Mouse (Mus musculus) heart, postnatal 10 days (tissue): ENCODE data around the gene Sufu. TPM values are rescaled to one million over a fixed set of nuclear protein-coding genes. Genes with fewer than 3 reads are reported as not detected.
A peak's percentile ranks its signal among the peaks of the same experiment; 100 is the strongest.

Source experiments
- DNase-seq, 2 experiments: peaks; one replicate each; pipeline ENCODE4 v3.0.0; 2021
- intact Hi-C: fragments of 180-260 bp; cut with DNase I; formaldehyde crosslinking; loops from one replicate; pipeline ENCODE4 v1.15.1; 2025
- total RNA-seq, 2 experiments: library from RNA; stranded (reverse); gene quantifications; 2 replicates each; pipeline ENCODE4 v1.2.3; 2021

Sufu gene
- total RNA-seq, 2 experiments from 2014 or later: 18.0 to 18.7 TPM

DNA sequence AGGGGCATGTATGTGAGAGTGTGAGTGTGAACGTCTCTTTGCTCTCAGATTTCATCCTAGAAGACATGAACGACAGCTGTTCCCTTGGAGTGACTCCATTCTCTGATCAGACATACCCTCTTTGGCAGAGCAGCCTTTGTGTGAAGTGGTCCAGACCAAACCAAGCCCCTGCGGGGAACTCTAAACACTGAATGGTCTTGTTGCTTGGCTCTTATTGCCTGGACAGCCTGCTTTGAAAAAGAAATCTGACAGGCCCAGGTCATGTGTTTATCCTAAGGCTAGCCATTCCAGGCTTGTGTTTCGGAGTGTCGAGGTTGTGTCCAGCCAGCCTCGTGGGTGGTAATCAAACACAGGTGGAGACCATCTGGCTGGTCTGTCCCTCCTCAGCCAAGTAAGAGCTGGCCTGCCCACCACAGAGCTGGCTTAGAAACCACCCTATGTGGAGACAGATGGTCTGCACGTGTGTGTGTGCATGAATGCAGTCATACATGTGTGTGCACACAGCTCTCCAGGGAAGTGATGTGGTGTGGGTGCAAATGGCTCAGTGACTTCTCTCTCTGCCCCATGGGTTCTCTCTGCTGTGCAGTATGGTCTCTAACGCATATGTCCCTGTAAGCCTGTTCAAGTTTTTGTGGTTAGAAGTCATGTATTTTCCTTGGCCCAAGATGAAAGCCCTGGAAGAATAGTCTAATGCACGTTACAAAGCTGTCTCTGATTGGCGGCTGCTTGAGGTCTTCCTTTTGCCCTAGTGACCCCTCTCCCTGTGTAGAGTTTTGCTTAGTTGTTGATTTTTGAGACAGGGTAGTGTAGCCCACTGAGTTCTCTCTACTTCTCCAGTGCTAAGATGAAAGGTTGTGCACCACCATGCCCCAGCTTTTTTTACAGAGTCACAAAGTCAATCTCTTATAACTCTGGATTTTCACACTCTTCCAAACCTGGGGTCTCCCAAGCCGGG lies 26.0 kb downstream of the Sufu start:
- DNase-seq: peak; percentile 41
- intact Hi-C loops: no loop called here

DNA sequence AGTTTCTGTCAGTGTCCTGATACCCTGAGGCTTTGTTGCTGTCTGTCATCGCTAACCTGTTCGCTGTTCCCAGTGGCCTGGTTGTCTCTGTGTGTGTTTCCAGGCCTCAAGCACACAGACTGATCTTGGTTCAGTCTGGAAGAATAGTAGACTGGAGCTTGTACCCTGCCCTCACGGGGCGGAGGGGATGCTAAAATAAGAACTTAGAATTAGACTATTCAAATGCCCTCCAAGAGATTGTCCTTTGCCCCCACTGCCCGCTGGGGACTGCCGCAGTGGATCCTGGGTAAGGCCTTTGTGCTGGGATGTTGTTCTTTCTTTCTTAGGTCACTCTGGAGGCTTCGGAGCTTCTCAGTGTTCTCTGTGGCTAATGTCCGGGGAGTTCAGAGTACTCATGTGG lies 28.6 kb downstream of the Sufu start:
- no peak for DNase-seq

DNA sequence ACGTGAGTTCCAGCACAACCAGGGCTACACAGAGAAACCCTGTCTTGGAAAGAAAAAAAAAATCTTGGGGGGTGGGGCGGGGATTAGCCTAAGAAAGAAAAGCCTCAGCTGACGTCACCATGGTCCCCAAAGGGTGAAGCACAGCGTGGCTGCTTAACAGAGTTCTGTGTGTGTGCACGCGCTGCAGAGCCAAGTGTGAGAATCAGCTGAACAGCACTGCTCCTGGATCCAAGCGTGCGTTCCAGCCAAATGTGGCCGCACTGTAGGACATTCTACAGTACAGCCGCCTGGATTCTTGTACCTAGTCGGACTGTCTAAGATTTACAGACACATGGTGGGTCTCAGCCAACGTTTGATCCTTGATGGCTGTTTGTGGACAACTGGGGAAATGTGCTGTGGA lies 29.8 kb downstream of the Sufu start:
- intact Hi-C loops: no loop called here
- no peak for DNase-seq

More for the DNA sequence above, 28.6 kb downstream of the Sufu start:
- intact Hi-C loops: no loop called here

DNA sequence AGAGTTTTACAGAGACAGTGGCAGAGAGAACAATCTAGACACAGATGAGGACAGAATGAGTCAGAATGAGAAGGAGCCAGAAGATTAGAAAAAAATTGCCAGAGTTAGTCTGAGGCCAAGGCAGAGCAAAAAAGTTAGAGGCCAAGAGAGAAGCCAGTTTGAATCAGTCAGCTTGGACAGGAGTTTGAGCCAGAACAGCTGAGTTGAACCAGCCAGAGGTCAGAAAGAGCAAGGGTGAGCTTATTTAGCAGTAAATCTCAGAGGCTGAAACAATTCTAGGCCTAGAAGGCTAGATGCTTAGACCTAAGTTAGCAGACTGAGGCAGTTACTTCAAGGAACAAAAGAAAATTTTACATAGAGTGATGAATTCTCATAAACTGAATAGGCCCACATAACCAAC lies 32.6 kb downstream of the Sufu start:
- intact Hi-C loops: no loop called here
- DNase-seq: no peak

DNA sequence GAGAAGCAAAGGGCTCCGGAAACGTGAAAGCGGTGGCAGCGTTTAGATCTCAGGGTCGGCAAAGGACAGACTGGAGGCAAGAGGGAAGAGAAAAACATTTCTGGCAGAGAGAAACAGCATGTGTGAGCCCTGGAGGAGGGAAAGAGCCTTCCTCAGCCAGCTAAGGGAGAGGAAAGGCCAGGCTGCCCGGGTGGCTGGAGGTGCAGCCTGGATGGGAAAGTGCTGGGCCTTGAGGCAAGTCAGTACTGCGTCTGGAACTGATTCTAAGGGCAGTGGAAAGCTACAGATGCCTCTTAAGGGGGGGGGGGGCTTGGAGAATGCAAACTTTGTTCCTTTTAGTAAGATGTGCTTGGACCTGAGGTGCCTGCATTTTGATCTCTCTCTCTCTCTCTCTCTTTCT lies 37.0 kb downstream of the Sufu start:
- intact Hi-C loops: no loop called here
- no peak for DNase-seq

DNA sequence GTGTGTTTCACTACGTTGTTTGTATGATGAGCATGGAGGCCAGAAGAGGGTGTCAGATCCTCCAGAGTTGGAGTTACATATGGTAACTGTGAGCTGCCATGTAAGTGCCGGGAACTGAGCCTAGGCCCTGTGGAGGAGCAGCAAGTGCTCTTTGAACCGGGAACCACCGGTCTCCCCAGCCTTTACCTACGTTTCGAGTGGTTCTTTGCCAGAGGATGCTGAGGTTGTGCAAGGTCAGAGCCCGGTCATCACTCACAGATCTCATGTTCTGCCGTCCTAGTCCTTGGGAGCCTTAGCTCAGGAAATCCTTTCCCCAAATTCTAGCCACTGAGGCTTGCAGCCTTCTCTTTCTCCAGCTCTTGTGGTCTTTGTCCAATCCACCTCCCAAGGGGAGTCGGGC lies 37.5 kb downstream of the Sufu start:
- intact Hi-C loops: no loop called here
- no peak for DNase-seq

DNA sequence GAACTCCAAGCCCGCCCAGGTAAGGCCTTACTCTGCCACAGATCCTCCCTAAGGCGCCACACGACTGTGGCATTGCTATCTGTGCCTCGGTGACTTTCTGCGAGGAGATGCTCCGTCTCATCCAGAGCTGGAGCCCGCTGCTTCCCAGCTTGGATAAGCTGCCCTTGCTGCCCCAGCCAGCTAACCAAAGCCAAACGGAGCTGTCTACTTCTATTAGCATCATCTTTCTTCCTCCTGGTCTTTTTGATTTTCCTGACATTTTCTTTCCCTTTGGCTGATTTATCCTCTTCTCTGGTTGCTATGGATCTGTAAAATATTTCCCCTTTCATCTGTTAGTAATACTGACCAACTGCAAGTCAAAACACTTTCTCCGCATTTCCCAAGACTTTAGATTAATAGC lies 37.9 kb downstream of the Sufu start:
- intact Hi-C loops: no loop called here
- DNase-seq: no peak

DNA sequence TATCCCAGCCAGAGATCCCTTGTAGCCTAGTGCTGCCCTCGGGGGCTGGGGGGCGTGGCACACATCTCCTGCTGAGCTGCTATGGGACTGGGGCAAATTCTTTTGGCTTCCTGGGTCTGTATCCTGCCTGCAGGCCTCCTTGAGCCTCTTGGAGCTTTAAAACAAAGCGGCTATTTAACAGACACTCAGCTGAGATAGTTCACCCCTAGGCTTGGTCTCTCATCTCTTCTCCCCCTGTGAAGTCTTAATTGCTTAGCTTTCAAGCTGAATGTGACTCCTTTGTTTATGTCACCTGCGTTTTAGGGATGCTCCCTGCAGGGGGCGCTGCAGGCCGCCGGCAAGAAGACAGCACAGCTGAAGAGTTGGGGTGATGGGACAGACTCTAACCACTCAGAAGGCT lies 38.8 kb downstream of the Sufu start:
- DNase-seq: no peak
- intact Hi-C loops: no loop called here

DNA sequence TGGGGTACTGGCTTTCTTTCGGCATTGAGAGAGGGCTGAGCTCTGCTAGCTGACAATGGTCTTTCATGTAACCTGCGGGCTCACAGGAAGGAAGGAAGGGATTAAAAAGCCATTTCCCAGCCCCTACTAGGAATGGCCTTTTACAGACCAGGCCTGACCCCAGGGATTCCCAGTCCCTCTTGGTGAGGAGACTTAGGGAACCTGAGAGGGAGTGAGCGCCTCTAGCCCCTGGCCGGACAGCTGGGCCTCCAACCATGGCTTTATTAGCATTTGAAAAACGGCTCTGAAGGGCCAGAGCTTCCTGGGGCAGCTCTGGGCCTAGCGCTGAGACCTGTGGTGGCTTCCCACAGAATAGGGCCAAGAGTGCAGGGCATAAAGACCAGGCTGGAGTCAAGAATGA lies 46.8 kb downstream of the Sufu start:
- intact Hi-C loops: loop anchor here (5.0 kb wide), 1 partner anchor 106 kb away; the partner anchor contains the start of gene Cuedc2
- no peak for DNase-seq

DNA sequence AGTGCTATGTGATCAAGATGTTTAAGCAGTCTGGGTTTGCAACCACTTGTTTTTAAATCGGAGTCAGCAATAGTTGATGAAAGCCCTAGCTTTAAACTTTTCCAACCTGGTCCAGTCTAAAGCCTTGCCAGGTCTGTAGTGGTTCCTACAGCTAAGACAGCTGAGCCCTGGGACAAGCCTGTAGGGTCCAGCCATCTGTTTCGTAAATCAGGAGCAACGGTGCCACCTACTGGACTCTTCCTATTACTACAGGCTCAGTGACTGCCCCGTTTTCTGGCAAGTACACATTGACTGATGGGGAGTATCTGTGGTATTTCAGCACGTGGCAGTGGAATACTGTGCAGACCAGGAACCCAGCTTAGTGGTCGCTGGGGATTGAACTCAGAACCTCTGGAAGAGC lies 47.5 kb downstream of the Sufu start:
- DNase-seq: peak; percentile 91 to 93
- intact Hi-C loops: loop anchor here (1.0 to 5.0 kb wide), 3 partner anchors 44 to 107 kb away; partner anchors contain the start of genes Cuedc2 and Sufu

DNA sequence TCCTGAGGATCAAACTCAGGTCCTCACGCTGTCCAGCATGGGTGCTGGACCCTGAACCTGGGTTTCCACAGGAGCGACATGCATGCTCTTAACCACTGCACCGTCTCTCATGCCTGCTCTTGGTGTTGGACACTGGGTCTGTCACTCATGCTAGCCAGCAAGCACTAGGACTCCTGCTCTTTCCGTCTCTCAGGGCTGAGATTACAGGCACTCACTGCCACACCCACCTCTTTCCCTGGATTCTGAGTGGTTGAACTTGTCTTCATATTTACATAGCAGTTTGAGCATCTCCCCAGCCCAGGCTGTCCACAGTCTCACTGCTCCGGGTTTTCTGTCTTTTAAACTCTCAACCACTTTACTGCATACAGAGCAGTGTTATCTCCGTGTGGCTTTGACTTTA lies 48.9 kb downstream of the Sufu start:
- peak in 1 of 2 experiments; percentile 35 for DNase-seq
- intact Hi-C loops: no loop called here

DNA sequence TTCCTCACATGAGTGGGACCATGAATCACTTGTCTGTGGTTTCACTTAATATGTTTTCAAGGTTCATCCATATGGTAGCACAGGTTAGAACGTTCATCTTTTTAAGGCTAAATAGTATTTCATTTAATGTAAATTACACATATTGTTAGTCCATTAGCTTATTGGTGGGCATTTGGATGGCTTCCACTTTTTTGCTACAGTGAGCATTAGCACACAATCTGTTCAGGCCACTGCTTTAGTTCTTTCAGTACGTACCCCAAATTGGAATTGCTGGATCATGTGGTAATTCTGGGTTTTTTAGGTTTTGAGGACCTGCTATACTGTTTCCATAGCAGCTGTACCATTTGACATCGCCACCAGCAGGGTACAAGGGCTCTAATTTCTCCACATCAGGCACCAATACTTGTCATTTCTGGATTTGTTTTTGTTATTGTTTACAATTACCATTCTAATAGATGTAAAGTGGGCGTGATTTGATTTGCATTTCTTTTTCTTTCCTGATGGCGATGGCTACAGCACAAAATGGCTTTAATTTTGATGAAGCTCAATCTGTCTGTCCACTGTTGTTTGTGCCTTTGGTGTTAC lies 49.8 kb downstream of the Sufu start:
- DNase-seq: no peak
- intact Hi-C loops: no loop called here

DNA sequence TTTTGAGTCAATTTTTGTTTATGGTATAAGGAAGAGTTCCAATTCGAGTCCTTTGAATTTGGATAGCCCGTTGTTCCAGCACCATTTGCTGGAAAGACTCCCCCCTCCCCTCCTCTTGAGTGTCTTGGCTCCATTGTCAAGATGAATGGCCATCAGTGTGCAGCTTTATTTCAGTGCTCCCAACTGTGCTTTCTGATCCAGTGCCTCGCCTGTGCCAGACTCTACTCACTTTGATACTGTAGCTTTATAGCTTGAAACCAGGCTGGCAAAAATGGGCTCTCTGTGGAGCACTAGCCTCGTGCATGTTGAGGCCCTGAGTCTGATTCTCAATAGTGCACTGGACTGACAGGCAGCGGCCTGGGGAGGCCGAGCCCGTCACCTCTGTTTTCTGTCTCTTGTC lies 50.4 kb downstream of the Sufu start:
- intact Hi-C loops: no loop called here
- DNase-seq: no peak

DNA sequence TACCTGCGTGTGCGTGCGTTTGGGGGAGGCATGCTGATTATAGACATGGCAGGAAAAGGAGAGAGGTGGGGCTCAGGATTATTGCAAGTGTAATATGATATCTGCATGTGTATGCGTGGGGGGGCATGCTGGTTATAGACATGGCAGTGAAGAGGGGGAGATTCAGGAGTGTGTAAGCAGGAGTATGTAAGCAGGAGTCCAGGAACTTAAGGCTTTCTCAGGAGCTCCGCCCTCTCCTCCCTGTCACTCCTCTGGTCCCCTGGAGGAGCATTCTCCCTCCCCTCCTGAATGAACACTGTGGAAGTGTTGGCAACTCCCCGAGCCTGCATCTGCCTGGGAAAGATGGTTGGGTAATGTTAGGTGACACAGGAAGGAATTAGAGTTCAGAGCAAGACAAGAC lies 51.2 kb downstream of the Sufu start:
- intact Hi-C loops: no loop called here
- DNase-seq: no peak

DNA sequence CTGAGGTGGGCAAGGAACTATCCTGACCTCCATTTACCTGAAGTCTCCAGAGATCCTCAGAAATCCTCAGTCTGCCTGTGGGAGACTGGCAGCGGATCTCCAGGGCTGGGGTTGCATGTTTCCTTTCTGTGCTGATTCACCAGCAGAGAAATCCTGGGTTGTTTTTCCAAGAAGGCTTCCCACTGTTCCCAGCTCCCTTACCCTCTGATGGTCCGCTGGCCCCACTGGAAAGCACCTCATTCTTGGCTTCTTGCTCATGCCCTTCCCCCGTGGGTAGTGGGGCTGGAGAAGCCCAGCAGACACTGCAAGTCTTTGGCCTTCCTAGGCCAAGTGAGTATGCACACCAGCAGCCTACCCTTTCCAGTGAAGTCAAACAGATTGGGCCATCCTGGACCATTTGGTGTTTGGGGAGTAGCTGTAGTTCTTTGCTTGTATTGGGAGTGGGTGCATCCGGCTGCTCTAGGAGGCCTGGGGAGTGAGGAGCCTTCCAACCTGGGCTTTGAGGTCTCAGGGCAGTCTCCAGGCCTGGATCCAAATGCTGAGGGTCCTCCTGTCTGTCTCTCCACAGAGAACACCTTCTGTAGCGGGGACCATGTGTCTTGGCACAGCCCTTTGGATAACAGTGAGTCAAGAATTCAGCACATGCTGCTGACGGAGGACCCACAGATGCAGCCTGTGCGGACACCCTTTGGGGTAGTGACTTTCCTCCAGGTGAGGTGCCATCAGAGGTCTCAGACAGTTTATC lies 52.7 kb downstream of the Sufu start:
- intact Hi-C loops: no loop called here
- no peak for DNase-seq

DNA sequence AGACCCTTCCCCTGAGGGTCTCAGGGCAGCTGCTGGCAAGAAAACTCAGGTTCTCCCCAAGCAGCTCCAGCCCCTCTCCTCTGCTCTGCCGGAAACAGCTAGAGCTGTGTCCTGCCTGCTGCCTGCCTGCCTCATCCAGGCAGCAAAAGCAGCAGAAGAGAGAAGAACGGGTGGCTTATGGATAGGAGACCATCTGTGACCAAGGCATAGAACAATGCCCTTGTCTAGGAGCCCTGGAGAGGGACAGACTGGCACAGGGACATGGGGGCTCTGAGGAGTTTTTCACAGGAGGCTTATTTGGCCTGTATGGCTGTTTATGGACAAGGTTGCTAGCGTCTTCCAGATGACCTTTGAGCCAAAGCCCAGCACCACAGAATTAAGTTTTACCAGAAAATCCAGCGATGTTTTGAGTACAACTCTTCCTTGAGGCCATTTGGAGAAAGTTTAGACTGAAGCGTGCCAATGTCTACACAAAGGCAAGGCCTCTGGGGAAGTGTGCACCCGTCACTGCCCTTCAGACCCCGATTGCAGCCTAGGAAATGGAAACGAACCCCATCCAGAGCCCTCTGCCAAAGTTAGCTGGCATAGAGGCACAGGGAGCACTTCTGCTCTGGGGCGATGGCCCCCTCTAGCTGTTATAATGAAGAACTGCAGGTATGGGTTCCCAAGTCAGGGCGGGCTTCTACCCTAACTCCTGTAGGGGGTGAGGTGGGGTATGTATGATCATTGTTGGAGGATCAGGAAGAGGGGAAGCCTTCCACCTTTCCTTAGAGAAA lies 55.5 kb downstream of the Sufu start:
- peak; percentile 76 to 80 for DNase-seq
- intact Hi-C loops: no loop called here

DNA sequence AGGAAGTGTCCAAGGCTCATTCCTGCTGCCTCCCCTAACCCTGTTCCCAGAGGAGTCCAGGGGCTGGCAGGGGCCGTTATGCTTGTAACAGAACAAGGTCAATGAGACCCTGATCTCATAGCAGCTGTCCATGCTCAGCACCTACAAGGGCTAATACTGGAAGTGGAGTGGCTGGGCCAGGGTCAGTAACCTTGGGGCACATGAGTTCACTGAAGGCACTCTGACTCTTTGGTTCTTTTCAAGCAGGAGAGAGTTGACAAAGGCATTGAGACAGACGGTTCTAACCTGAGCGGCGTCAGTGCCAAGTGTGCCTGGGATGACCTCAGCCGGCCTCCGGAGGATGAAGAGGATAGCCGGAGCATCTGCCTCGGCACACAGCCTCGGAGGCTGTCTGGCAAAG lies 56.2 kb downstream of the Sufu start:
- intact Hi-C loops: no loop called here
- DNase-seq: no peak

DNA sequence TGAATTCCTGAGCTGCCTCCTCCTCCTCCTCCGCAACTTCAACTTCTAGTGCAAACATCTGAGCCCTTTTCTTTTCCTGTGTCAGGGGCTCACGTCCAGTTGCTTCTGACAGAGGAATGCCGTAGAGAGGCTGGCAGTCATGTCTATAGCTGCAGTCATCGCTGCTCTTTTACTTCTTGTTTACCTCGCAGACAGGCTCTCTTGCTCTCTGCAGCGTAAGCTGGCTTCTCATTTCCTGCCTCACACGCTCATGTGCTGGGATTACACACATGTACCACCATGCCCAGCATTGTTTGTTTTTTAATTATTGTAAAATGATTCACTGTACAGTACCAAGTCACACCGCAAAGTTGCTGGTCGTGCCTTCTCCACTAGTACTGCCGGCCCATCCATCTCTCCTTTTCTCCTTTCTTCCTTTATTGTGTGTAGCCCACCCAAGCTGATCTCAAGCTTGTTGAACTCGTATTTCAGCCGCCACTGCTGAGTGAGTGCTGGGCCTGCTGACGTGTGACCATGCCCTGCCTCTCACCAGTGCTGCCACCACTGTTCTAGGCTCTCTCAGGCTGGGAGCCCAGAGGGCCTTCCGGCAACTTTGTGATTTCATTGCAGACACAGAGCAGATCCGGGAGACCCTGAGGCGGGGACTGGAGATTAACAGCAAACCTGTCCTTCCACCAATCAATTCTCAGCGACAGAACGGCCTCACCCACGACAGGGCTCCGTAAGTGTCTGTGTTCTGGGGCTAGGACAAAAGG lies 57.6 kb downstream of the Sufu start:
- intact Hi-C loops: loop anchor here (2.0 kb wide), 1 partner anchor 48 kb away; no protein-coding TSS in a partner anchor
- peak in 1 of 2 experiments; percentile 22 for DNase-seq

DNA sequence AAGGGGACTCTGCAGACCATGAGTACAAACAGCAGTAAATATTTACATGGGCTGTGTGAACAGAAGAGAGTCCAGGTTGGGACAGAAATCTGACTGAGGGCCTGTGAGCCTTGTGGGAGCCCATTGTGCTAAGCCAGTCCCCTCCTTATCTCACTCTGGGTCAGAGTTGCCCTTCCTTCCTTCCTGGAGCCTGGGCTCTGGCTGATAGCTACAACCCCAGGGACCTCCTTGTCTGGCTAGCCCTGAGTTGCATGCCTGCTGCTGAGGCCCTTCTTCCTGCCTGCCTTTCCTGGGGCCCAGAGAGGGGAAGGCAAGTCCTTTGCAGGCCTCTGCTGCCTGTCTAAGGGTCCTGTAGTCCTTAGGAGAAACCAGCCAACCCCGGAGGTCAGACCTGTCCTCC lies 58.3 kb downstream of the Sufu start:
- intact Hi-C loops: loop anchor here (2.0 kb wide), 1 partner anchor 48 kb away; no protein-coding TSS in a partner anchor
- peak; percentile 62 to 63 for DNase-seq

DNA sequence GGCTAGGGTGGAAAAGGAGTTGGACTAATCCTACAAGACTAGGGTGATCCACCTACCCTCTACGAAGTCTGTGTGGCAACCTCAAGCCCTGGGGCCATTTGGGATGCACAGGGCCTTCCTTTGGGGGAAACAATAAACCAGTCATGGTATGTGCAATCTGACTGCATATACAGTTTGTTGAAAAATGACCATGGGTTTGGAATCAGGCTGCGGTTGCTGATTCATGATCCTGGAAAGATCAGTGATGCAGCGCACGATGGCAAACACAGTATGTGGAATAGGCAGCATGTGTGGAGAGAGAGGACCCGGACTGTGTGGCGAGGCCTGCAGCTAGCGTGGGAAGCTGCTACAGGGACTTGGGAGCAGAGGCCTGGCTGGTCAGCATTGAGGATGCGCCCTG lies 58.9 kb downstream of the Sufu start:
- intact Hi-C loops: loop anchor here (2.0 kb wide), 1 partner anchor 47 kb away; no protein-coding TSS in a partner anchor
- DNase-seq: no peak
